Mouse (Mus musculus): ENCODE measurements around the gene Dlgap4. TPM values are rescaled to one million over a fixed set of nuclear protein-coding genes. Genes with fewer than 3 reads are reported as not detected.

The Dlgap4 gene
- total and polyA plus RNA-seq, 3 experiments: 12.4 to 38.5 (median 12.7) TPM

GRCm38 (mm10) chr2:156678112-156678511 is 64.6 kb downstream of the Dlgap4 start:
- H3K4me3 ChIP-seq (replicated peaks in 1 of 3; ENCODE audit: low read depth in 2 of 3, low read length in 2 of 3, poor library complexity in 1 of 3): no peak overlapping the region
- peaks cover 0 to 3% of the 10 kb centered on the region in 2 experiments; a peak in 1 of 4 replicates for H3K4me1 ChIP-seq (ENCODE audit: control insufficient read depth in 1 of 2, insufficient read depth in 2 of 2)
- no peaks in the 10 kb centered on the region for H3K9me3 ChIP-seq (replicated peaks; ENCODE audit: low read length)
- H3K36me3 ChIP-seq (replicated peaks in 1 of 2; ENCODE audit: control insufficient read depth in 1 of 2, insufficient read depth in 1 of 2, low read length in 1 of 2): no peaks in the 10 kb centered on the region
- H3K79me2 ChIP-seq (replicated peaks; ENCODE audit: control insufficient read depth, extremely low read depth, insufficient read depth, poor library complexity, severe bottlenecking): no peaks in the 10 kb centered on the region
- dilution Hi-C loops (cut with MboI; ENCODE audit: extremely low pct_ligation_motif_present, extremely low pct_unique_long_range_greater_than_20kb, low sequenced_read_pairs) (no loop called here), in situ Hi-C loops (cut with MboI; ENCODE audit: low pct_ligation_motif_present, low pct_unique_long_range_greater_than_20kb, low sequenced_read_pairs) (loop anchor here (25.0 kb wide), 1 partner anchor 91 kb away; no protein-coding TSS in a partner anchor)
- H3K27me3 ChIP-seq (replicated peaks): peaks cover 79% of the 10 kb centered on the region
- H3K4me2 ChIP-seq (ENCODE audit: insufficient read depth, low read depth, poor library complexity, severe bottlenecking): no peak overlapping the region
- no peak overlapping the region for H3K9ac ChIP-seq (ENCODE audit: insufficient read depth, low read depth)
- DNase-seq (ENCODE audit: extremely low read depth): no peak
- H3K27ac ChIP-seq (ENCODE audit: insufficient read depth, low read depth): no peak overlapping the region
- no peak for TF ChIP-seq ELF1 (IDR thresholded peaks at IDR 0.05; ENCODE audit: low read depth, low read length)
- no peak for TF ChIP-seq NRF1 (IDR thresholded peaks at IDR 0.05; ENCODE audit: low read depth, low read length)
- TF ChIP-seq RCOR1 (conservative IDR thresholded peaks at IDR 0.05; ENCODE audit: low read depth, low read length): no peak
- TF ChIP-seq PAX5 (IDR thresholded peaks at IDR 0.05; ENCODE audit: low read length): no peak
- TF ChIP-seq ZMIZ1 (IDR thresholded peaks at IDR 0.05; ENCODE audit: low read depth, low read length): no peak
- TF ChIP-seq HCFC1 (IDR thresholded peaks at IDR 0.05; ENCODE audit: low read depth, low read length): no peak
- TF ChIP-seq JUN (IDR thresholded peaks at IDR 0.05; ENCODE audit: insufficient read depth, low read depth, low read length): no peak
- no peak for TF ChIP-seq ZC3H11A (IDR thresholded peaks at IDR 0.05; ENCODE audit: low read depth, low read length)
- TF ChIP-seq MAZ (IDR thresholded peaks at IDR 0.05; ENCODE audit: low read depth, low read length): no peak
- no peak for TF ChIP-seq TCF12 (IDR thresholded peaks at IDR 0.05; ENCODE audit: low read depth, low read length)
- no peak for TF ChIP-seq ZNF384 (IDR thresholded peaks at IDR 0.05; ENCODE audit: low read depth, low read length)

DNA sequence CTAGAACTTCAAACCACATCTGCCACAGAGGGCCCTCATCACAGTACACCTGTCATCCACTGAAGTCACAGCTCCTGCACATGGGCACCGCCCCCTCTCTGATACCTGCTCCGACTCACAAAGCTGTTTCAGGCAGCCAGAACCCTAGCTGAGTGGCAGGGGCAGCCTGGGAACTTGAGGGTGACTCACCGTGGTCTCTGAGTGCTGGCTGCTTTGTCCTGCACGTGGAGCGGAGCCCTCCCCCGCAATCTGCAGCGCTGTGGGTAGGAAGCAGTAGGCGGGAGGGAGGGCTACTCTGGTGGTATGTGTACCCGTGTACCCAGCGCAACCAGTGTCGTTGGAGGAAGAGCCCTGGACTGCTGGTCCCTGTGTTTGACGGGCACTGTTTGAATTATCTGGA is 69.5 kb downstream of the Dlgap4 start:
- H3K9ac ChIP-seq (ENCODE audit: insufficient read depth, low read depth): no peak overlapping the region
- H3K27ac ChIP-seq (ENCODE audit: insufficient read depth, low read depth): no peak overlapping the region
- no peaks in the 10 kb centered on the region for H3K9me3 ChIP-seq (replicated peaks; ENCODE audit: low read length)
- no peaks in the 10 kb centered on the region for H3K36me3 ChIP-seq (replicated peaks in 1 of 2; ENCODE audit: control insufficient read depth in 1 of 2, insufficient read depth in 1 of 2, low read length in 1 of 2)
- H3K79me2 ChIP-seq (replicated peaks; ENCODE audit: control insufficient read depth, extremely low read depth, insufficient read depth, poor library complexity, severe bottlenecking): no peaks in the 10 kb centered on the region
- dilution Hi-C loops (cut with MboI; ENCODE audit: extremely low pct_ligation_motif_present, extremely low pct_unique_long_range_greater_than_20kb, low sequenced_read_pairs): no loop called here
- H3K27me3 ChIP-seq (replicated peaks): peaks cover 92% of the 10 kb centered on the region
- H3K4me2 ChIP-seq (ENCODE audit: insufficient read depth, low read depth, poor library complexity, severe bottlenecking): no peak overlapping the region
- no peak overlapping the region for H3K4me3 ChIP-seq (replicated peaks in 1 of 3; ENCODE audit: low read depth in 2 of 3, low read length in 2 of 3, poor library complexity in 1 of 3)
- H3K4me1 ChIP-seq (ENCODE audit: control insufficient read depth in 1 of 2, insufficient read depth in 2 of 2): peaks cover 0 to 3% of the 10 kb centered on the region in 2 experiments; a peak in 1 of 4 replicates
- TF ChIP-seq RAD21 (IDR thresholded peaks at IDR 0.05; ENCODE audit: low read depth, low read length): no peak
- TF ChIP-seq ETS1 (conservative IDR thresholded peaks at IDR 0.05; ENCODE audit: low read depth, low read length): no peak
- in situ Hi-C loops (cut with MboI; ENCODE audit: low pct_ligation_motif_present, low pct_unique_long_range_greater_than_20kb, low sequenced_read_pairs): loop anchor here (25.0 kb wide), 1 partner anchor 96 kb away; no protein-coding TSS in a partner anchor
- no peak for DNase-seq (ENCODE audit: extremely low read depth)

GRCm38 (mm10) chr2:156685999-156686398 is 72.5 kb downstream of the Dlgap4 start:
- Histone ChIP-seq H3K4me1 (ENCODE audit: control insufficient read depth in 1 of 2, insufficient read depth in 2 of 2) (peaks cover 3% of the 10 kb centered on the region in 2 experiments; a peak in 2 of 4 replicates), H3K36me3 (replicated peaks in 1 of 2; ENCODE audit: control insufficient read depth in 1 of 2, insufficient read depth in 1 of 2, low read length in 1 of 2) (no peaks in the 10 kb centered on the region), H3K79me2 (replicated peaks; ENCODE audit: control insufficient read depth, extremely low read depth, insufficient read depth, poor library complexity, severe bottlenecking) (no peaks in the 10 kb centered on the region), H3K9me3 (replicated peaks; ENCODE audit: low read length) (no peaks in the 10 kb centered on the region), H3K4me2 (ENCODE audit: insufficient read depth, low read depth, poor library complexity, severe bottlenecking) (no peak overlapping the region), H3K9ac (ENCODE audit: insufficient read depth, low read depth) (no peak overlapping the region), H3K4me3 (replicated peaks in 1 of 3; ENCODE audit: low read depth in 2 of 3, low read length in 2 of 3, poor library complexity in 1 of 3) (no peak overlapping the region), H3K27ac (ENCODE audit: insufficient read depth, low read depth) (no peak overlapping the region), H3K27me3 (replicated peaks) (peaks cover 94% of the 10 kb centered on the region)
- DNase-seq (ENCODE audit: extremely low read depth): no peak
- TF ChIP-seq USF1 (IDR thresholded peaks at IDR 0.05; ENCODE audit: low read depth, low read length) (no peak), EP300 (IDR thresholded peaks at IDR 0.05; ENCODE audit: low read length) (no peak), TCF12 (IDR thresholded peaks at IDR 0.05; ENCODE audit: low read depth, low read length) (no peak), JUN (IDR thresholded peaks at IDR 0.05; ENCODE audit: insufficient read depth, low read depth, low read length) (no peak), IRF4 (IDR thresholded peaks at IDR 0.05; ENCODE audit: low read depth, low read length) (no peak), ZNF384 (IDR thresholded peaks at IDR 0.05; ENCODE audit: low read depth, low read length) (no peak), JUND (conservative IDR thresholded peaks at IDR 0.05; ENCODE audit: low read depth, low read length) (no peak), HCFC1 (IDR thresholded peaks at IDR 0.05; ENCODE audit: low read depth, low read length) (no peak), POLR2AphosphoS2 (IDR thresholded peaks at IDR 0.05; ENCODE audit: low read depth, low read length) (no peak), RCOR1 (conservative IDR thresholded peaks at IDR 0.05; ENCODE audit: low read depth, low read length) (no peak), MAZ (IDR thresholded peaks at IDR 0.05; ENCODE audit: low read depth, low read length) (no peak), ELF1 (IDR thresholded peaks at IDR 0.05; ENCODE audit: low read depth, low read length) (no peak)
- dilution Hi-C loops (cut with MboI; ENCODE audit: extremely low pct_ligation_motif_present, extremely low pct_unique_long_range_greater_than_20kb, low sequenced_read_pairs) (no loop called here), in situ Hi-C loops (cut with MboI; ENCODE audit: low pct_ligation_motif_present, low pct_unique_long_range_greater_than_20kb, low sequenced_read_pairs) (loop anchor here (25.0 kb wide), 1 partner anchor 99 kb away; no protein-coding TSS in a partner anchor)
